Mouse (Mus musculus) midbrain, embryonic 11.5 days (tissue): ENCODE data around the gene Eci1. TPM values are rescaled to one million over a fixed set of nuclear protein-coding genes. Genes with fewer than 3 reads are reported as not detected.
A peak's percentile ranks its signal among the peaks of the same experiment; 100 is the strongest.
"Not testable (repeated sequence)": the region's sequence is repeated elsewhere in the genome, so short reads cannot be mapped to it uniquely, and the experiment has no call there.

ENCODE experiments used
- ATAC-seq: fragments of 200-750 bp; cut with Nextera tagmentation; 2 replicates; pipeline ENCODE4 v1.8.0; 2017; ENCODE audit warnings: moderate TSS enrichment, moderate library complexity; ENCODE audit not compliant: low FRiP score
- DNase-seq: peaks from one replicate; pipeline ENCODE4 v3.0.0; 2015; ENCODE audit warnings: low spot score; ENCODE audit errors: missing footprints
- H3K27ac ChIP-seq: fragments of 300-500 bp; sonication (generic); 2 replicates; pipeline ENCODE4 v1.5.1; 2014; ENCODE audit warnings: low read depth, low read length
- H3K27me3 ChIP-seq: fragments of 300-500 bp; sonication (generic); 2 replicates; pipeline ENCODE4 v1.6.1; 2014; ENCODE audit warnings: mild to moderate bottlenecking, low read length, moderate library complexity, mixed read lengths; ENCODE audit not compliant: control insufficient read depth, insufficient read depth
- H3K36me3 ChIP-seq: fragments of 300-500 bp; sonication (generic); 2 replicates; pipeline ENCODE4 v1.6.1; 2014; ENCODE audit warnings: mild to moderate bottlenecking, low read length, moderate library complexity, mixed read lengths; ENCODE audit not compliant: control insufficient read depth, insufficient read depth
- H3K4me1 ChIP-seq: fragments of 300-500 bp; sonication (generic); 2 replicates; pipeline ENCODE4 v1.6.1; 2014; ENCODE audit warnings: low read length; ENCODE audit not compliant: control insufficient read depth, insufficient read depth
- H3K4me2 ChIP-seq: fragments of 300-500 bp; sonication (generic); 2 replicates; pipeline ENCODE4 v1.6.1; 2014; ENCODE audit warnings: mild to moderate bottlenecking, moderate library complexity
- H3K4me3 ChIP-seq: fragments of 300-500 bp; sonication (generic); 2 replicates; pipeline ENCODE4 v1.5.1; 2014; ENCODE audit warnings: low read depth, low read length
- H3K9ac ChIP-seq: fragments of 300-500 bp; sonication (generic); 2 replicates; pipeline ENCODE4 v1.6.1; 2014; ENCODE audit warnings: low read length
- H3K9me3 ChIP-seq: fragments of 300-500 bp; sonication (generic); 2 replicates; pipeline ENCODE4 v1.6.1; 2016; ENCODE audit warnings: low read length; ENCODE audit not compliant: control insufficient read depth
- WGBS: fragments of 180-500 bp; shearing (Covaris S2); extraction: QIAGEN DNeasy Blood & Tissue Kit; methylation state at CpG from one replicate; pipeline ENCODE4 v1.1.7; 2014; 5-methylcytosine and 5-hydroxymethylcytosine counted together
- polyA plus RNA-seq: library from polyadenylated mRNA; unstranded; fragments of >200 nt; fragmentation: Nextera tagmentation; extraction: Ambion mirVana; gene quantifications from 2 replicates; pipeline ENCODE4 v1.2.1, GENCODE M21; 2014

Eci1 gene
- polyA plus RNA-seq, 1 experiment from 2014 or later, result 59.5 TPM

- Histone ChIP-seq H3K27me3 (no peaks in the 10 kb centered on the region), H3K9me3 (no peaks in the 10 kb centered on the region), H3K9ac (no peak overlapping the region), H3K4me1 (no peaks in the 10 kb centered on the region), H3K4me3 (no peak overlapping the region), H3K36me3 (peaks cover 40% of the 10 kb centered on the region), H3K4me2 (no peak overlapping the region), H3K27ac (no peak overlapping the region)
- DNase-seq, result no peak
- WGBS, result 93% methylated on average over 8 of the region's 8 CpGs
- ATAC-seq, result no peak
Observed at GRCm38 (mm10) chr17:24446590-24446989, 20.1 kb downstream of the Eci1 start.

GRCm38 (mm10) chr17:24449507-24449906 lies 23.1 kb downstream of the Eci1 start:
- DNase-seq (no peak), ATAC-seq (no peak)
- Histone ChIP-seq H3K27me3 (no peaks in the 10 kb centered on the region), H3K4me2 (no peak overlapping the region), H3K4me1 (peaks cover 6% of the 10 kb centered on the region), H3K9me3 (no peaks in the 10 kb centered on the region), H3K36me3 (peaks cover 36% of the 10 kb centered on the region), H3K27ac (no peak overlapping the region), H3K4me3 (no peak overlapping the region), H3K9ac (no peak overlapping the region)
- WGBS, result 93% methylated on average over 6 of the region's 6 CpGs

DNA sequence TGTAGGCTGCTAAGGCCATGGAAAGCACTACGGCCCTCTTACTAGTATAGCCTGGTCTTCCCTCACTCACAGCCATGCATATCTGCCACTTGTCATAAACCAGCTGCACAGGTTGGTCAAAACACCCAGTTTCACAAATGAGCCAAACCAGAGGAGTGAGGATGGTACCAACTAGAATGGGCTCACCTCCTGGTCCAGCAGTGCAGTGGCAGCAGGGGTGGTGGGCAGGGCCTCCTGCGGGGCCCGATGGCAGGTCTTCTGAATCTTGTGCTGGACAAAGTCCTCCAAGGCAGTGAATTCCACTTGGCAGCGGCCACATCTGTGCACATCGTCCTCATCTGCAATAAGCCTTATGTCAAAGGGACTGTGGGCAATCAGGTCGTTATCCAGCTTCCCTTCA lies 24.8 kb downstream of the Eci1 start:
- WGBS, result 94% methylated on average over 6 of the region's 6 CpGs
- no peaks in the 10 kb centered on the region for H3K9me3 ChIP-seq
- DNase-seq (no peak), ATAC-seq (no peak)
- peaks cover 6% of the 10 kb centered on the region for H3K4me1 ChIP-seq
- H3K9ac ChIP-seq, result no peak overlapping the region
- H3K4me3 ChIP-seq, result no peak overlapping the region
- H3K27me3 ChIP-seq, result no peaks in the 10 kb centered on the region
- H3K36me3 ChIP-seq, result peaks cover 20% of the 10 kb centered on the region
- H3K27ac ChIP-seq, result no peak overlapping the region
- no peak overlapping the region for H3K4me2 ChIP-seq

- Histone ChIP-seq H3K9me3 (no peaks in the 10 kb centered on the region), H3K4me3 (no peak overlapping the region), H3K4me1 (peaks cover 6% of the 10 kb centered on the region), H3K9ac (no peak overlapping the region; the same call in 1 of the 2 replicates), H3K27me3 (no peaks in the 10 kb centered on the region), H3K4me2 (0 out of 2 replicates have a peak overlapping the region, but pooled peaks have one; percentile 55), H3K27ac (no peak overlapping the region), H3K36me3 (peaks cover 9% of the 10 kb centered on the region; the same call in 1 of the 2 replicates)
- DNase-seq (no peak), ATAC-seq (no peak)
- 100% methylated on average over 2 of the region's 2 CpGs for WGBS
Observed at GRCm38 (mm10) chr17:24453372-24453771, 26.9 kb downstream of the Eci1 start.

DNA sequence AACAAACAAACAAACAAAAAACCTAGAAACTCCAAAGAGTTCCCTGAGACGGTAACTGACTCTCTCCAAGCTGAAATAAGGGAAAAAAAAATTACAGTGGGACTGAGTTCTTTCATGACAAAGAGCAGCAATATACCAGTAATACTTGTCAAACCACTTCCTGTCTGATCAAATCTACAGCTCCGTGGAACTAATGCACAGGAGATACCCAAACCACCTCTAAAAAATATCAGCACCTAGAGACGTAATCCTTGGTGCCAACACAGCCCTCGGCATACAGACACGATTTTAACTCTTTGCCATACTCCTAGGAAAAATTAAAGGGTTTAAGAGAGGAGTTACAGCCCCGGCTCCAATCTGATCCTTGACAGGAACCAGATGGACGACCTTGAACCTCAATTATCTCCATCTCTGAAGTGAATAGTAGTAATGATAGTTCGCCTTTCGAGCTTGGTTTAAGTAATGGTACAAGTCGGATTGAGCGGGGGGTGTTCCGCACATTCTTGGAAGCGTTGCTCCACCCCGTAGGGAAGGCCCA lies 27.8 kb downstream of the Eci1 start:
- no peaks in the 10 kb centered on the region for H3K27me3 ChIP-seq
- H3K4me2 ChIP-seq, result peak overlapping the region; percentile 55
- H3K36me3 ChIP-seq, result peaks cover 7% of the 10 kb centered on the region; the same call in 1 of the 2 replicates
- peak overlapping the region; percentile 73 for H3K4me3 ChIP-seq
- H3K9ac ChIP-seq, result peak overlapping the region; percentile 84
- H3K27ac ChIP-seq, result peak overlapping the region; percentile 74
- H3K4me1 ChIP-seq, result peaks cover 6% of the 10 kb centered on the region
- DNase-seq (no peak), ATAC-seq (no peak)
- 11% methylated on average over 14 of the region's 14 CpGs for whole genome bisulfite sequencing
- H3K9me3 ChIP-seq, result no peaks in the 10 kb centered on the region

DNA sequence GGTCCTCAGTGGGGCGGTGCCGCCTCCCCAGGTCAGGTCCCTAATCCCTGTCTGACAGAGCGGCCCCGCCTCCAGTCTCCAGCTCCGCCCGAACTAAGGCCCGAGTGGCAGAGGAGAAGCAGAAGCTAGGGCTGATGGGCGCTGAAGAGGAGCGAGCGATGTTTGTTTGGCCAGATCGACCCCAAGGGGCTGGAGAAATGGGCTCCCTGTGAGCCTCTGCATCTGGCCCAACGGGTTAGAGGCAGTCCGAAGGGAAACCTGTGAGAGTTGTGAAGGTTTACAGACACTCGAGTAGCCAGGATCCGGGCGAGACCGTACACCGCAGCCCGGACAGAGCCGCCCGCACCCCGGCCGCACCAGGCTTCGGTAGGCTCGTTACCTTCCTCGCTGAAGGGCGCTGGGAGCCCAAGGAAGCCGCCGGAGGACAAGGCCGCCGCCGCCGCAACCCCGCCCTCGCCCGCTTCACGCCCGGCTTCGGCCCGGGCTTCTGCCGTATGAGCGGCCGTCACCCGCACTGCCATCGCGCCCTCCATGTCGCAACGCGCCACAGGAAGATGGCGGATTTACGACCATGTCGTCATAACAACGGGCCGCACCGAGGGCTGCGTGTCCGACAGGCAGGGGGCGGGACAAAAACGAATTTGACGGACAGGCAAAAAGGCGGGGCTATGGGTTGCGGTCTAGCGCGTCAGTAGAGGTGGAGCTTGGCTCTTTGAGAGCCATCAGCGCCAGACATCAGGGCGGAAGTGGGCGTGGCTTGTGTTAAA lies 28.5 kb downstream of the Eci1 start:
- Histone ChIP-seq H3K9me3 (no peaks in the 10 kb centered on the region), H3K27me3 (no peaks in the 10 kb centered on the region), H3K4me2 (peak overlapping the region; percentile 55), H3K36me3 (peaks cover 3% of the 10 kb centered on the region; the same call in 1 of the 2 replicates), H3K27ac (peak overlapping the region; percentile 74), H3K4me1 (peaks cover 6% of the 10 kb centered on the region), H3K9ac (peak overlapping the region; percentile 84), H3K4me3 (peak overlapping the region; percentile 73)
- WGBS, result under 1% methylated on average over 58 of the region's 67 CpGs
- ATAC-seq (peak; percentile 95), DNase-seq (peak; percentile 100)

DNA sequence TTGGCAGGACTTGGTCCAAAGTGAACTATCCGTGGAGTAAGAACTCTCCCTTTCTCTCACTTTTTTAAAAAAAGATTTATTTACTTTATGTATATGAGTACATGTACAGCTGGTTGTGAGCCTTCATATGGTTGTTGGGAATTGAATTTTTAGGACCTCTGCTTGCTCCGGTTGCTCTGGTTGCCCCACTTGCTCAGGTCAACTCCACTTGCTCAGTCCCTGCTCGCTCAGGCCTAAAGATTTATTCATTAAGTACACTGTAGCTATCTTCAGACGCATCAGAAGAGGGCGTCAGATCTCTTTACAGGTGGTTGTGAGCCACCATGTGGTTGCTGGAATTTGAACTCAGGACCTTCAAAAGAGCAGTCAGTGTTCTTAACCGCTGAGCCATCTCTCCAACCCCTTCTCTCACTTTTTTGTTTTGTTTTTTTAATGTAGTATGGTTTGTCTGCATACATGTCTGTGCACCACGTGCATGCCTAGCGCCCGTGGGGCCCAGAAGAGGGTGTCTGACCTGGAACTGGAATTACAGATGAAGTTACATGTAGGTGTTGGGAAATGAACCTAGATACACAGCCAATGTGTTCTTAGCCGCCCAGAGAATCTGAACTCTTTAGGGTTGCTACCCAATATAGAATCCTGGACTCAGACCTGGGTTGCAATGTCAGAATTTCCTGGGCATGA lies 29.2 kb downstream of the Eci1 start:
- not testable (repeated sequence) for H3K9ac ChIP-seq, H3K27ac ChIP-seq, H3K9me3 ChIP-seq, H3K4me1 ChIP-seq, H3K36me3 ChIP-seq, ATAC-seq, H3K27me3 ChIP-seq, DNase-seq
- WGBS, result 51% methylated on average over 10 of the region's 10 CpGs
- 0 out of 2 replicates have a peak overlapping the region, but pooled peaks have one; percentile 20 for H3K4me2 ChIP-seq
- H3K4me3 ChIP-seq, result peak overlapping the region; percentile 73; the same call in 1 of the 2 replicates

- DNase-seq (no peak), ATAC-seq (no peak)
- Histone ChIP-seq H3K4me3 (no peak overlapping the region), H3K27me3 (no peaks in the 10 kb centered on the region), H3K27ac (no peak overlapping the region), H3K4me2 (no peak overlapping the region), H3K9me3 (no peaks in the 10 kb centered on the region), H3K9ac (no peak overlapping the region), H3K36me3 (no peaks in the 10 kb centered on the region), H3K4me1 (no peaks in the 10 kb centered on the region)
- 65% methylated on average over 2 of the region's 2 CpGs for WGBS
Observed at GRCm38 (mm10) chr17:24461580-24461979, 35.1 kb downstream of the Eci1 start.

GRCm38 (mm10) chr17:24462932-24463331 lies 36.5 kb downstream of the Eci1 start:
- DNase-seq (no peak), ATAC-seq (no peak)
- H3K4me3 ChIP-seq, result no peak overlapping the region
- no peak overlapping the region for H3K4me2 ChIP-seq
- no peaks in the 10 kb centered on the region for H3K4me1 ChIP-seq
- H3K9me3 ChIP-seq, result no peaks in the 10 kb centered on the region
- H3K36me3 ChIP-seq, result no peaks in the 10 kb centered on the region
- H3K27ac ChIP-seq, result no peak overlapping the region
- 82% methylated on average over 1 of the region's 1 CpGs for WGBS
- H3K27me3 ChIP-seq, result no peaks in the 10 kb centered on the region
- H3K9ac ChIP-seq, result no peak overlapping the region
